Mouse (Mus musculus) neural tube, embryonic 14.5 days (tissue): ENCODE results near the gene Ascl1. TPM values are rescaled to one million over a fixed set of nuclear protein-coding genes. Genes with fewer than 3 reads are reported as not detected.

Experiments used
- ATAC-seq: fragments of 200-750 bp; cut with Nextera tagmentation; 2 replicates; pipeline ENCODE4 v1.8.0; 2017; ENCODE audit warnings: low read depth, mild to moderate bottlenecking, moderate TSS enrichment, moderate library complexity
- H3K27ac ChIP-seq: fragments of 300-500 bp; sonication (generic); 2 replicates; pipeline ENCODE4 v1.5.1; 2014; ENCODE audit warnings: low read depth, mild to moderate bottlenecking, control low read depth, low read length, moderate library complexity, mixed read lengths
- H3K27me3 ChIP-seq: fragments of 300-500 bp; sonication (generic); 2 replicates; pipeline ENCODE4 v1.6.1; 2014; ENCODE audit warnings: low read length; ENCODE audit not compliant: control insufficient read depth, insufficient read depth
- H3K36me3 ChIP-seq: fragments of 300-500 bp; sonication (generic); 2 replicates; pipeline ENCODE4 v1.6.1; 2014; ENCODE audit warnings: low read length, mixed read lengths; ENCODE audit not compliant: control insufficient read depth, insufficient read depth
- H3K4me1 ChIP-seq: fragments of 300-500 bp; sonication (generic); 2 replicates; pipeline ENCODE4 v1.6.1; 2014; ENCODE audit warnings: low read length; ENCODE audit not compliant: control insufficient read depth, insufficient read depth
- H3K4me2 ChIP-seq: fragments of 300-500 bp; sonication (generic); 2 replicates; pipeline ENCODE4 v1.6.1; 2014; ENCODE audit warnings: mild to moderate bottlenecking, low read depth, low read length, control low read depth
- H3K4me3 ChIP-seq: fragments of 300-500 bp; sonication (generic); 2 replicates; pipeline ENCODE4 v1.5.1; 2014; ENCODE audit warnings: low read depth, low read length, control low read depth, mixed read lengths
- H3K9ac ChIP-seq: fragments of 300-500 bp; sonication (generic); replicated peaks from 2 replicates; pipeline ENCODE4 v1.6.1; 2014; ENCODE audit warnings: low read depth, mild to moderate bottlenecking, control low read depth, low read length, mixed read lengths
- H3K9me3 ChIP-seq: fragments of 300-500 bp; sonication (generic); 2 replicates; pipeline ENCODE4 v1.6.1; 2016; ENCODE audit warnings: low read length; ENCODE audit not compliant: control insufficient read depth
- WGBS: fragments of 180-500 bp; shearing (Covaris S2); extraction: QIAGEN DNeasy Blood & Tissue Kit; methylation state at CpG from one replicate; pipeline ENCODE4 v1.1.7; 2014; 5-methylcytosine and 5-hydroxymethylcytosine counted together
- polyA plus RNA-seq: library from polyadenylated mRNA; unstranded; fragments of >200 nt; fragmentation: Nextera tagmentation; extraction: Ambion mirVana; gene quantifications from 2 replicates; pipeline ENCODE4 v1.2.1, GENCODE M21; 2014

Ascl1 gene
- 8.7 and 8.8 TPM in 2 replicates for polyA plus RNA-seq

DNA sequence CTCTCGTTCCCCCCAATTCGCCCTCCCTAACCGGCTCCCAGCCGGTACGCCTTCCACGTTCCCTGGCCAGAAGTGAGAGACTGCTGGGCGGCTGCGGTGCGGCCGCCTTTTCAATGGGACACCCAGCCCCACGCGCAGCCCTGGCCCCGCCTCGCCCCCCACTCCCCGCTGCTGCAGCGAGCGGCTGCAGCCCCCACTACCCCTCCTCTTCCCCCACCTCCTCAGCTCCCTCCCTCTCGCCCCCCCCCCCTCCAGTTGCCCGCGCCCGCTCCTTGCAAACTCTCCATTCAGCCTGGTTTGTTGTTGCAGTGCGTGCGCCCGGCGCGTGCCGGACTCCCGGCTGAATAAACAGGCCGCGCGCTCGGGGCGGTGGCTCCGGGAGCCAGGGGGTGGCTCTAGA lies at the start of gene Ascl1:
Gene Ascl1 (minus strand): TSS at position 85 of the 400 bp plus-strand sequence.
- peaks cover 27% of the 10 kb centered on the region for H3K4me1 ChIP-seq
- WGBS = 0% methylated on average over 33 of the region's 34 CpGs

GRCm38 (mm10) chr10:87534172-87534571 lies 40.7 kb upstream of the Ascl1 start:
- no peak overlapping the region for H3K9ac ChIP-seq
- no peak overlapping the region for H3K27ac ChIP-seq
- H3K4me2 ChIP-seq = no peak overlapping the region
- ATAC-seq = no peak
- H3K27me3 ChIP-seq = no peaks in the 10 kb centered on the region
- no peaks in the 10 kb centered on the region for H3K9me3 ChIP-seq
- 88% methylated on average over 1 of the region's 1 CpGs for WGBS
- H3K4me3 ChIP-seq = no peak overlapping the region
- H3K4me1 ChIP-seq = no peaks in the 10 kb centered on the region
- no peaks in the 10 kb centered on the region for H3K36me3 ChIP-seq

More for the DNA sequence above, at the start of gene Ascl1:
- Histone ChIP-seq H3K4me2 (peak within 1 kb of the TSS; percentile 92), H3K27ac (peak within 1 kb of the TSS; percentile 84), H3K9me3 (no peaks in the 10 kb centered on the region), H3K9ac (peak within 1 kb of the TSS; percentile 76), H3K36me3 (no peaks in the 10 kb centered on the region), H3K4me3 (peak within 1 kb of the TSS; percentile 79), H3K27me3 (no peaks in the 10 kb centered on the region)
- peak; percentile 49 for ATAC-seq

GRCm38 (mm10) chr10:87521646-87522045 lies 28.2 kb upstream of the Ascl1 start, which contains the start of gene Pah:
Gene Pah (plus strand): TSS chr10:87521795.
- Histone ChIP-seq H3K9ac (no peak within 1 kb of the TSS), H3K9me3 (no peaks in the 10 kb centered on the region), H3K4me3 (no peak within 1 kb of the TSS), H3K27ac (no peak within 1 kb of the TSS), H3K4me1 (no peaks in the 10 kb centered on the region), H3K4me2 (no peak within 1 kb of the TSS), H3K36me3 (no peaks in the 10 kb centered on the region), H3K27me3 (no peaks in the 10 kb centered on the region)
- no peak for ATAC-seq
- WGBS = 88% methylated on average over 5 of the region's 5 CpGs

GRCm38 (mm10) chr10:87520401-87521116 lies 27.1 kb upstream of the Ascl1 start:
- H3K36me3 ChIP-seq = no peaks in the 10 kb centered on the region
- no peak overlapping the region for H3K4me3 ChIP-seq
- no peaks in the 10 kb centered on the region for H3K9me3 ChIP-seq
- H3K4me1 ChIP-seq = no peaks in the 10 kb centered on the region
- no peaks in the 10 kb centered on the region for H3K27me3 ChIP-seq
- no peak for ATAC-seq
- no peak overlapping the region for H3K9ac ChIP-seq
- 74% methylated on average over 4 of the region's 4 CpGs for WGBS
- H3K4me2 ChIP-seq = no peak overlapping the region
- H3K27ac ChIP-seq = no peak overlapping the region

GRCm38 (mm10) chr10:87518585-87518984 lies 25.1 kb upstream of the Ascl1 start:
- H3K9ac ChIP-seq = no peak overlapping the region
- WGBS = 82% methylated on average over 2 of the region's 2 CpGs
- no peaks in the 10 kb centered on the region for H3K36me3 ChIP-seq
- H3K9me3 ChIP-seq = no peaks in the 10 kb centered on the region
- H3K4me1 ChIP-seq = no peaks in the 10 kb centered on the region
- H3K27me3 ChIP-seq = no peaks in the 10 kb centered on the region
- no peak overlapping the region for H3K27ac ChIP-seq
- ATAC-seq = no peak
- no peak overlapping the region for H3K4me3 ChIP-seq
- H3K4me2 ChIP-seq = no peak overlapping the region

- Histone ChIP-seq H3K9ac (no peak overlapping the region), H3K27me3 (no peaks in the 10 kb centered on the region), H3K4me2 (no peak overlapping the region), H3K4me3 (no peak overlapping the region), H3K9me3 (no peaks in the 10 kb centered on the region), H3K4me1 (no peaks in the 10 kb centered on the region), H3K36me3 (no peaks in the 10 kb centered on the region), H3K27ac (no peak overlapping the region)
- ATAC-seq = no peak
Observed at GRCm38 (mm10) chr10:87513052-87513451, 19.6 kb upstream of the Ascl1 start.

- Histone ChIP-seq H3K4me3 (no peak overlapping the region), H3K9ac (no peak overlapping the region), H3K36me3 (no peaks in the 10 kb centered on the region), H3K27me3 (no peaks in the 10 kb centered on the region), H3K9me3 (no peaks in the 10 kb centered on the region), H3K27ac (no peak overlapping the region), H3K4me2 (no peak overlapping the region), H3K4me1 (no peaks in the 10 kb centered on the region)
- no peak for ATAC-seq
- 87% methylated on average over 4 of the region's 4 CpGs for WGBS
Observed at GRCm38 (mm10) chr10:87508581-87508980, 15.1 kb upstream of the Ascl1 start.

- no peak overlapping the region for H3K27ac ChIP-seq
- peak; percentile 60; the same call in 1 of the 2 replicates for ATAC-seq
- H3K4me1 ChIP-seq = no peaks in the 10 kb centered on the region; the same call in 1 of the 2 replicates
- H3K9me3 ChIP-seq = no peaks in the 10 kb centered on the region
- H3K9ac ChIP-seq = no peak overlapping the region
- peak overlapping the region; percentile 28; the same call in 1 of the 2 replicates for H3K4me2 ChIP-seq
- H3K4me3 ChIP-seq = no peak overlapping the region
- H3K27me3 ChIP-seq = no peaks in the 10 kb centered on the region
- 2% methylated on average over 10 of the region's 10 CpGs for WGBS
- no peaks in the 10 kb centered on the region for H3K36me3 ChIP-seq
Observed at GRCm38 (mm10) chr10:87503946-87504345, 10.5 kb upstream of the Ascl1 start.

DNA sequence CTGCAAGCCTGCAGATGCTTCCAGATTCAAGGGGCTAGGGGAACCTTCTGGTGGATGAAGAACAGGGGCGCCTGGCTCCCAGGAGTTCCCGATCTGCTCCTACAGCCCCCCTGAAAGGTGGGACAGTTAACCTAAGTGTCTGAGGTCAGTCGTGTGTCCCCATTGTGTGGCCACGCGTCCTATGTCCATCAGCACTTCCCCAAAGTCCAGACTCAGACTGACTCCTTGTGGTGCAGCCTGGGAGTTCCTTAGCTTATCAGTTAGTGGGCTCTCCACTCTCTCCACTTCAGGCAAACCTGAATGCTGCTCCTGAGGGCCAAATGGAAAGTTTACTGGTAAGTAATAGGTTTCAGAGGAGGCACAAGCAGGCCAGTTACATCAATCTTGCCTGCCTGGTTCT lies 8.8 kb upstream of the Ascl1 start:
- Histone ChIP-seq H3K27ac (no peak overlapping the region), H3K9ac (no peak overlapping the region), H3K4me3 (no peak overlapping the region), H3K27me3 (no peaks in the 10 kb centered on the region), H3K36me3 (no peaks in the 10 kb centered on the region), H3K4me1 (no peaks in the 10 kb centered on the region; the same call in 1 of the 2 replicates), H3K4me2 (no peak overlapping the region), H3K9me3 (no peaks in the 10 kb centered on the region)
- 14% methylated on average over 5 of the region's 5 CpGs for WGBS
- no peak for ATAC-seq
